Mouse (Mus musculus) right cerebral cortex, postnatal 14 days (tissue): ENCODE measurements around the gene Pea15a.
"Not testable (repeated sequence)": the region's sequence is repeated elsewhere in the genome, so short reads cannot be mapped to it uniquely, and the experiment has no call there.

Experiments used
- DNase-seq: peaks from one replicate; pipeline ENCODE4 v3.0.0; 2022

Pea15a gene

DNA sequence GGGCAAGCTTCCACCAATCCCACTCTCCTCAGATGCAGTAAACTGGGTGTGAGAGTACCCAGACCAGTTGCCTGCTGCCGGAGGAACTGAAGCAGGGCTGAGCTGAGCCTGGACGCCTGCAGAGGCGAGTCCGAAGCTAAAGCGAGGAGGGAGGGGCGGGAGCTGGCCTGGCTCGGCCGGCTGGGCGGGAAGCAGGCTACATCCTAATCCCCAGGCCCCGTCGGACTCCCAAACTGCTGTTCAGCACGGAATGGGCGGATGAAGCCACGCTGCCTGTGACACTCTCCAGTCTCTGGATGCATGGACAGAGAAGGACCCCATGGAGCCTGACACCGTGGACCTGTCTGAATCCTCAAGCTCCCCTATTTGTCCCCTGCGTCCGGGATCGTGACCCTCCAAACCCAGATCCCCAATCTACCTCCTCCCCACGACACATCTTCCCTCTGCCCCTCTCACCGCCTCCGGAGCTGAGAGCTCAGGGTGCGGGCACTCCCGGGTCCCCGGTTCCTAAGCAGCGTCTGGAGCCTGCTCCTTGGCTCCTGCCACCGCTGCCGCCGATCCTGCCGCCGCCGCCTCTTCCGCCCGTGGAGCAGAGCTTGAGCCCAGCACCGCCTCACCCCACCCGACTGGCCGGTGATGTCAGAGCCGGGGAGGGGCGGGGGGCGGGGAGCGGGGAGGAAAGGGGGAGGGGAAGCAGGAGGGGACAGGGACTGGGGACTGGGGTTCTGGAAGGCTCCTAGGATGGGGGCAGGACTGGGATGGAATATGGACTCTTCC, at the start of gene Pea15a:
Gene Pea15a, minus strand, starts transcription at position 664 of the 777 bp plus-strand sequence.
- DNase-seq, result peak; percentile 82

DNA sequence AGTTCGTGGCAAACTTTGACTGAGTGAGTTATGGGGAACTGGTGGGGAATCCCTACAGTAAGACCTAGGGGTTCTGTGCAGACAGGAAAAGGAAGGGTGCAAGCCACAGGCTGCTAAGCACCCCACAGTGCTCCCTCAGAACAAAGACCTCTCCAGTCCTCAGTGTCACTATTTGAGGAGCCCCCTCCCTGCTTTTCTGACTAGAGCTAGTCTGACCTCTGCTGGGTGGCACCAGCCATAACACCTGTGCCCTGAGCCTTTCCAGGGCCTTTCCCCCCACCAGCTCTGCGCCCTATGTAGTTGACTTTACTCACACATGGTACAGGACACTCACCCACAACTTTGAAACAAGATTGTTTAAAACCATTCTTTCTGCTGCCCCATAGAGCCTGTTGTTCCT, 41.1 kb upstream of the Pea15a start:
- DNase-seq, result peak; percentile 14

DNA sequence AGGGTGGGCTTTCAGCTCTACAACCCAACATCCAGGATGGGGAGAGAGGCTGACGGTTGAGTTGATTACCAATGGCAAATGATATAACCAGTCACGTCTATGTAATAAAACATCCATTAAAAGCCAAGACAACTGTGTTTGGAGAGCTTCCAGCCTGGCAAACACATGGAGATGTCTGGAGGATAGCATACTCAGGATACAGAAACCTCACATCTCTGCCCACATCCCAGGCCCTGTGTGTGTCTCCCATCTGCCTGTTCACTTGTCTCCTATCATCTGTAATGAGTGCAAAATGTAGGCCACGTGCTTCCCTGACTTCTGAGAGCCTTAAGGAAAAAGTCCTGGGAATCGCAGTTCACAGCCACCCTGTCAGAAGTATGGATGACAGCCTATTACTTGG, 40.6 kb upstream of the Pea15a start:
- DNase-seq, result no peak

- not testable (repeated sequence) for DNase-seq
These were observed 38.0 kb upstream of the Pea15a start for GRCm38 (mm10) chr1:172244645-172245044.

GRCm38 (mm10) chr1:172243547-172244205, 37.1 kb upstream of the Pea15a start:
- DNase-seq, result peak; percentile 25

GRCm38 (mm10) chr1:172242401-172242800, 35.8 kb upstream of the Pea15a start:
- no peak for DNase-seq

GRCm38 (mm10) chr1:172240945-172241708, 34.5 kb upstream of the Pea15a start:
- DNase-seq, result no peak

GRCm38 (mm10) chr1:172229215-172229614, 22.6 kb upstream of the Pea15a start:
- DNase-seq, result no peak

GRCm38 (mm10) chr1:172228209-172228608, 21.6 kb upstream of the Pea15a start:
- DNase-seq, result no peak

DNA sequence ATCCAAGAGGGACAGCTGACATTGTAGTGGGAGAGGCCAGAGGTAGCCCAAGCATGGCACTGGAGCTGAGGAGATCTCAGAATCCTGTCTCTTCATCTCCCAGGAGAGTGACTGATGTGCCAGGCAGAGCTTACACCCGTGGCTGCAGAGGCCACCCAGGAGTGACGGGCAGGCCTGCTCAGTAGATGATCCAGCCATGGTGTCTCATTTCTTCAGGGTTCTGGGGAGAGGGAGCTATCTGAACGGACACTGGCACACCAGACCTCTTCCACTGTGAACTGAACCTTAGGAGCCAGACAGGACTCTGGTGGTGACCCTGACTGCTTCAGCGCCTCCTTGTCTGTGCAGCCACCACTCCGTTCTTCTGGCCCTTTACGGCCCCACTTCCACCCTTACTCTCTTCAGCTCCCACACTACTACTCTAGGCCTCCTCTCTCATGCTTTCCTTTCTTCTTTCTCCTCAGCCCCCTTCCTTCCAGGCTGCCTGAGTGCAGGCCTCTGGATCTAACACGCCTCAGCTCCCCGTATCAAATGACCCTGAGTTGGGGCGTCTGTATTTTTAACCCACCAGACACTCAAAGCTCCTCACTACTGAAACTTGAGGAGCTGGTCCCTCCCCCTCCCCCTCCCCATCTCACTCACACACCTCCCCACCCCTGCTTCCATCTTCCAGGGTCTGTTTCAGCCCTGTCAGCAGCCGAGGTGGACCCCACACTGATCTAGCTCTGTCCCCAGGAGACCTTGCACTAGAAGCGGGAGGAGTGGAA, 14.9 kb upstream of the Pea15a start:
- no peak for DNase-seq

- DNase-seq, result no peak
These were observed 13.8 kb upstream of the Pea15a start for GRCm38 (mm10) chr1:172220414-172220813.

DNA sequence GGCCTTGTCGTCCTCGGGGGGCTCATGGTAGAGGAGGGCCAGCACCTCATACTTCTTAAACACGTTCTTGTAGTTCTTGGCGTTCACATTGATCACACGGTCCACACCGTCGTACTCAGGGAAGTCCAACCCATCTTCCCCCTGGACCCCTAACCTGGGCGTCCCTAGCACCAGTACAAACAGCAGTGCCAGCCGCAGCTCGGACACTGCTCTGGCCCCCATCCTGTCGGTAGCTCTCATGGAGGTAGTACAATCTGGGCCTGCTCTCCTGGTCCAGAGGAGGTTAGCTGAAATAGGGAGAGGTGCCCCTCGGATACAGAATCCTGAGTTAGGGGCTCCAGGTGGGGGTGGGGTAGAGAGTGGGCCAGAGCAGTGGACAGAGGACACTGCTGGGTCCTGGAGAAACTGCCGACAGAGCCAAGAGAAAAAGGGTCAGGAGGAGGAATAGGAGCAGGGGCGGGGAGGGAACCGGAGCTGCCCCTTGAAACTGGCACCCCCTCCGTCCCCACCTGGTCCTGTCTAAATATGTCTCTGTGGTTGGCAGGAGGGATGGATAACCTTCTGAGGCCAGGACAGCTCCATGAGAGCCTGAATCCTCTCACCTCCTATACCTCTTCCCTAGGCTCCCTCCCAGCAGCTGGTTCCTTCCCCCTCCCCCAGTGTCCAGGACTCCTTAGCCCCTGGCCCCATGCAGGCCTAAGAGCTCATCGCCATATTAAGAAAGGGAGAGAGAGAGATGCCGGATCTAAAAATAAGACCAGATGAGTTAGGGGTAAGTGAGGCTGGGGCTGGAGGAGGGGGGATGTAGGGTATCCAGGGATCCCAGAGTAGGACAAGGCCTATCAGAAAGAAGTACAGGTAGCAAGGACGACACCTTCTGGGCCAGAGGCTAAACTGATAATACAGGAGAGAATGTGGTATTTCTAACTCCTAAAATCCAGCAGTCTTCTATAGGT, 13.1 kb upstream of the Pea15a start, which contains the start of gene Casq1:
Gene Casq1, minus strand, starts transcription at position 418 of the 956 bp plus-strand sequence.
- DNase-seq, result no peak

DNA sequence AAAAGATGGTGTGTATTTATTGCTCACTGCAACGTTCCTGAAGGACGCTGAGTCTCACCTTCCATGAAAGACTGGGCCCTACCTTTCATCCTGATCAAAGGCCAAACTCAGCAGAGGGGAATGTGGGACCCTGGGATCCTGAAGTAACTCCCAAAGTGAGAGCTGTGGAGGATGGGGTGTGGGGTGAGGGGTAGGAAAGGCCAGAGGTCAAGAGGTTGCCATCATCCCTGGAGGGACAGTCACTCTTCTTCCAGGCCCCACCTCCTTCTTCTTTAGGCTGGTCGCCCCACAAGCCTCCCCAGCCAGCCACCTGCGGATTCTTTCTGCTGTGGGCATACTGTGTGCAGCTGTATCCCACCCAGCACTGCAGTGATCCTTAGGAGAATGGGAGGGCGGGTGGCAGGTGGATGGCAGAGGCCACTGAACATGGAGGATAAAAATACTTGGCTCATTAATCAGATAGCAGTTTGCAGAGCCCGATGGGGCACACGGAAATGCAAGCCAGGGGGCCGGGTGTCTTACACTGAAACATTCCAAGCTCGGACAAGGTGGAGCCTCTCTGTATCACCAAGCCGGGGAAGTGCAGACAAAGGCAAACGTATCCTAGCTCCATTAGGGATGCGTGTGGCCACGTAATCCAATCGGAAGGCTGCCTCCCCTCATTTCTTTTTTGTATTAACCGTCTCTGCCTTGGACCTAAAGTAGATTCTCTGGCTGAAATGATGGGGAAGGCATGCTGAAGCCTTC, 11.7 kb upstream of the Pea15a start:
- no peak for DNase-seq

- DNase-seq, result peak; percentile 86
These were observed 10.5 kb upstream of the Pea15a start for GRCm38 (mm10) chr1:172217148-172217547.

- no peak for DNase-seq
These were observed 8.1 kb upstream of the Pea15a start for GRCm38 (mm10) chr1:172214748-172215147.

- DNase-seq, result no peak
These were observed 7.2 kb upstream of the Pea15a start for GRCm38 (mm10) chr1:172213771-172214170.

DNA sequence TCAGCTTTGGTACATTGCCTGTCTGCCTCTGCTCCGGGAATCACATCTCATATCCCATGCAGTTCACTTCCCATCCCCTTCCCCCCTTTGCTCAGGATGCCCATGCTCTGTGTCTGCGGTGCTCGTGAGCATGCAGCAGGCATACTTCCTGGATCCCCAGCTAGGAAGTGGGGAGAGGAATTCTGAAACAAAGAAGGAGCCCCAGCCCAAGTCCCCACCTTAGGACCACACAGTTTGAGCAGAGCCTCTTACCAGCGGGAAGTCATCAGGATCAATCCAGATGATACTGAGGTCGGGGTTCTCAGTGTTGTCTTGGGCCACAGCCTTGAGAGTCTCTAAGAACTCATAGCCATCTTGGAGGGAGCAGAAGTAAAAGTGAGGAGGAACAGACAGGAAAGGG, 6.2 kb upstream of the Pea15a start:
- DNase-seq, result no peak

DNA sequence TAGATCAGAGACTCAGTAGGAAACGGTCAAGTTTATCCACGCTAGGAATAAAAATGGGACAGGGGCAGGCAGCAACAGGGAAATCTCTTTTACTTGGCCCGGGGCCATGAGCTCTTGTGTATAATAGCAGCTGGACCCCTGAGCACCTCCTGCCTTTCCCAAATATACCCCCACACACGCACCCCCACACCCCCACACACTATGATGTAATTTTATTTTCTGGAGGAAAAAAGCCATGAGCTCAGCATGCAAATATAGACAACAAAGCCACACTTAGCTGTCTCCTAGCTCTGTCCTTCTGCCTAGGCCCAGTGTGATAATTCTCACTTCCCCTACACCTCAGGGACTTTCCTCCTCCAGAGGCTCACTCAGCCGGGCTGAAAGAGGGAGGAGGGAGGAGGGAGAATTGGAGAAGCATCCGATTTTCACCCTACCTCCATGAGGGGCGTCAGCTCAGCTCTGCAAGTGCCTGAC, 544 bp upstream of the Pea15a start:
- DNase-seq, result peak; percentile 55

DNA sequence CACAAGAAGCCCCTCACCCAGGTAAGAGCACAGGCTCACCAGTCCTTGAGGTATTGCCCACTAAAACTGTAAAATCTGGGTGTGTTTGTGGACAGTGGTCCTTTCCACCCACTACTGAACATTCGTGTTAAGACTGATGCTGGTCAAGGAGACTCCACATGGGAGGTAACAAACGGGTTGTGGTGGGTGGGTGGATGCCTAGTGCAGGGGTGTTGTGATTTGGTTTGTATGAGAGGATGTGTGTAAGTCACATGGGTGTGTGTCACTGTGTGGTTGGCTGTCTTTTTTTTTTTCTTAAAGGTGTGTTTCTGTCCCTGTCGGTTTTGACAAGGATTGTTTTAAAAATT, 890 bp downstream of the Pea15a start:
- no peak for DNase-seq

GRCm38 (mm10) chr1:172204814-172205740, 1.5 kb downstream of the Pea15a start:
- DNase-seq, result no peak
